Mouse (Mus musculus): ENCODE results near the gene Fam135a. TPM values are rescaled to one million over a fixed set of nuclear protein-coding genes. Genes with fewer than 3 reads are reported as not detected.

Fam135a gene
- polyA plus RNA-seq, 1 experiment from 2014 or later = 25.2 TPM

GRCm38 (mm10) chr1:24045627-24046026, 54.5 kb downstream of the Fam135a start:
- Histone ChIP-seq H3K9me3 (replicated peaks; ENCODE audit: control insufficient read depth, low read length) (no peaks in the 10 kb centered on the region), H3K4me1 (ENCODE audit: control insufficient read depth, insufficient read depth, low read length) (no peaks in the 10 kb centered on the region), H3K27ac (ENCODE audit: low read depth, low read length) (no peak overlapping the region), H3K4me2 (no peak overlapping the region), H3K4me3 (ENCODE audit: low read depth, low read length) (no peak overlapping the region), H3K27me3 (ENCODE audit: control insufficient read depth, insufficient read depth, low read length) (no peaks in the 10 kb centered on the region), H3K9ac (ENCODE audit: low read depth, low read length) (no peak overlapping the region), H3K36me3 (ENCODE audit: control insufficient read depth, insufficient read depth, low read length) (0 out of 2 replicates have a peak, but pooled peaks cover 3% of the 10 kb centered on the region)
- no peak for ATAC-seq (replicated peaks; ENCODE audit: insufficient number of reproducible peaks, low FRiP score, low TSS enrichment)
- WGBS (ENCODE audit: insufficient replicate concordance) = 69% methylated on average over 5 of the region's 5 CpGs

- ATAC-seq (replicated peaks; ENCODE audit: insufficient number of reproducible peaks, low FRiP score, low TSS enrichment) = no peak
- WGBS (ENCODE audit: insufficient replicate concordance) = 78% methylated on average over 5 of the region's 5 CpGs
- H3K27me3 ChIP-seq (ENCODE audit: control insufficient read depth, insufficient read depth, low read length) = no peaks in the 10 kb centered on the region
Observed at GRCm38 (mm10) chr1:24043007-24043406, 57.1 kb downstream of the Fam135a start.

GRCm38 (mm10) chr1:24033759-24034423, 66.2 kb downstream of the Fam135a start:
- WGBS (ENCODE audit: insufficient replicate concordance) = 58% methylated on average over 2 of the region's 2 CpGs
- Histone ChIP-seq H3K36me3 (ENCODE audit: control insufficient read depth, insufficient read depth, low read length) (no peaks in the 10 kb centered on the region), H3K9ac (ENCODE audit: low read depth, low read length) (no peak overlapping the region), H3K4me1 (ENCODE audit: control insufficient read depth, insufficient read depth, low read length) (no peaks in the 10 kb centered on the region), H3K4me3 (ENCODE audit: low read depth, low read length) (no peak overlapping the region), H3K4me2 (no peak overlapping the region), H3K27ac (ENCODE audit: low read depth, low read length) (no peak overlapping the region), H3K9me3 (replicated peaks; ENCODE audit: control insufficient read depth, low read length) (no peaks in the 10 kb centered on the region), H3K27me3 (ENCODE audit: control insufficient read depth, insufficient read depth, low read length) (no peaks in the 10 kb centered on the region)
- no peak for ATAC-seq (replicated peaks; ENCODE audit: insufficient number of reproducible peaks, low FRiP score, low TSS enrichment)

More at GRCm38 (mm10) chr1:24043007-24043406, 57.1 kb downstream of the Fam135a start:
- no peak overlapping the region for H3K9ac ChIP-seq (ENCODE audit: low read depth, low read length)
- 0 out of 2 replicates have a peak, but pooled peaks cover 1% of the 10 kb centered on the region for H3K36me3 ChIP-seq (ENCODE audit: control insufficient read depth, insufficient read depth, low read length)
- H3K27ac ChIP-seq (ENCODE audit: low read depth, low read length) = no peak overlapping the region
- no peaks in the 10 kb centered on the region for H3K9me3 ChIP-seq (replicated peaks; ENCODE audit: control insufficient read depth, low read length)
- H3K4me1 ChIP-seq (ENCODE audit: control insufficient read depth, insufficient read depth, low read length) = no peaks in the 10 kb centered on the region
- no peak overlapping the region for H3K4me3 ChIP-seq (ENCODE audit: low read depth, low read length)
- no peak overlapping the region for H3K4me2 ChIP-seq

GRCm38 (mm10) chr1:24010821-24011220, 89.3 kb downstream of the Fam135a start:
- no peak overlapping the region for H3K27ac ChIP-seq (ENCODE audit: low read depth, low read length)
- 82% methylated on average over 6 of the region's 6 CpGs for WGBS (ENCODE audit: insufficient replicate concordance)

GRCm38 (mm10) chr1:24010016-24010415, 90.1 kb downstream of the Fam135a start:
- peaks cover 4% of the 10 kb centered on the region; the same call in 1 of the 2 replicates for H3K36me3 ChIP-seq (ENCODE audit: control insufficient read depth, insufficient read depth, low read length)
- no peaks in the 10 kb centered on the region for H3K27me3 ChIP-seq (ENCODE audit: control insufficient read depth, insufficient read depth, low read length)
- no peak for ATAC-seq (replicated peaks; ENCODE audit: insufficient number of reproducible peaks, low FRiP score, low TSS enrichment)
- 83% methylated on average over 6 of the region's 6 CpGs for WGBS (ENCODE audit: insufficient replicate concordance)
- H3K4me3 ChIP-seq (ENCODE audit: low read depth, low read length) = no peak overlapping the region
- H3K27ac ChIP-seq (ENCODE audit: low read depth, low read length) = no peak overlapping the region
- H3K9ac ChIP-seq (ENCODE audit: low read depth, low read length) = no peak overlapping the region
- H3K4me2 ChIP-seq = no peak overlapping the region
- no peaks in the 10 kb centered on the region for H3K9me3 ChIP-seq (replicated peaks; ENCODE audit: control insufficient read depth, low read length)
- no peaks in the 10 kb centered on the region for H3K4me1 ChIP-seq (ENCODE audit: control insufficient read depth, insufficient read depth, low read length)

More at GRCm38 (mm10) chr1:24010821-24011220, 89.3 kb downstream of the Fam135a start:
- Histone ChIP-seq H3K9me3 (replicated peaks; ENCODE audit: control insufficient read depth, low read length) (no peaks in the 10 kb centered on the region), H3K27me3 (ENCODE audit: control insufficient read depth, insufficient read depth, low read length) (no peaks in the 10 kb centered on the region), H3K9ac (ENCODE audit: low read depth, low read length) (no peak overlapping the region), H3K4me1 (ENCODE audit: control insufficient read depth, insufficient read depth, low read length) (no peaks in the 10 kb centered on the region), H3K4me3 (ENCODE audit: low read depth, low read length) (no peak overlapping the region), H3K36me3 (ENCODE audit: control insufficient read depth, insufficient read depth, low read length) (peaks cover 4% of the 10 kb centered on the region; the same call in 1 of the 2 replicates), H3K4me2 (no peak overlapping the region)
- ATAC-seq (replicated peaks; ENCODE audit: insufficient number of reproducible peaks, low FRiP score, low TSS enrichment) = no peak

- Histone ChIP-seq H3K36me3 (ENCODE audit: control insufficient read depth, insufficient read depth, low read length) (no peaks in the 10 kb centered on the region), H3K4me1 (ENCODE audit: control insufficient read depth, insufficient read depth, low read length) (no peaks in the 10 kb centered on the region), H3K9ac (ENCODE audit: low read depth, low read length) (no peak overlapping the region), H3K27ac (ENCODE audit: low read depth, low read length) (no peak overlapping the region), H3K4me3 (ENCODE audit: low read depth, low read length) (no peak overlapping the region), H3K4me2 (no peak overlapping the region), H3K27me3 (ENCODE audit: control insufficient read depth, insufficient read depth, low read length) (no peaks in the 10 kb centered on the region), H3K9me3 (replicated peaks; ENCODE audit: control insufficient read depth, low read length) (no peaks in the 10 kb centered on the region)
- WGBS (ENCODE audit: insufficient replicate concordance) = 78% methylated on average over 8 of the region's 8 CpGs
- ATAC-seq (replicated peaks; ENCODE audit: insufficient number of reproducible peaks, low FRiP score, low TSS enrichment) = no peak
Observed at GRCm38 (mm10) chr1:24007621-24008020, 92.5 kb downstream of the Fam135a start.

GRCm38 (mm10) chr1:24005070-24005804, 94.9 kb downstream of the Fam135a start, which contains the start of gene Sdhaf4:
Gene Sdhaf4 (minus strand): TSS chr1:24005656.
- H3K4me3 ChIP-seq (ENCODE audit: low read depth, low read length) = peak within 1 kb of the TSS; percentile 55
- H3K36me3 ChIP-seq (ENCODE audit: control insufficient read depth, insufficient read depth, low read length) = peaks cover 5% of the 10 kb centered on the region; the same call in 1 of the 2 replicates
- WGBS (ENCODE audit: insufficient replicate concordance) = under 1% methylated on average over 47 of the region's 47 CpGs
- peak within 1 kb of the TSS; percentile 91 for H3K27ac ChIP-seq (ENCODE audit: low read depth, low read length)
- peak within 1 kb of the TSS; percentile 63 for H3K4me2 ChIP-seq
- peak; percentile 95 for ATAC-seq (replicated peaks; ENCODE audit: insufficient number of reproducible peaks, low FRiP score, low TSS enrichment)
- H3K9ac ChIP-seq (ENCODE audit: low read depth, low read length) = peak within 1 kb of the TSS; percentile 78
- H3K27me3 ChIP-seq (ENCODE audit: control insufficient read depth, insufficient read depth, low read length) = no peaks in the 10 kb centered on the region
- H3K9me3 ChIP-seq (replicated peaks; ENCODE audit: control insufficient read depth, low read length) = no peaks in the 10 kb centered on the region
- H3K4me1 ChIP-seq (ENCODE audit: control insufficient read depth, insufficient read depth, low read length) = no peaks in the 10 kb centered on the region

- no peak overlapping the region for H3K9ac ChIP-seq (ENCODE audit: low read depth, low read length)
- H3K4me3 ChIP-seq (ENCODE audit: low read depth, low read length) = no peak overlapping the region
- H3K4me1 ChIP-seq (ENCODE audit: control insufficient read depth, insufficient read depth, low read length) = no peaks in the 10 kb centered on the region
- H3K27me3 ChIP-seq (ENCODE audit: control insufficient read depth, insufficient read depth, low read length) = no peaks in the 10 kb centered on the region
- peaks cover 12% of the 10 kb centered on the region for H3K36me3 ChIP-seq (ENCODE audit: control insufficient read depth, insufficient read depth, low read length)
- no peak overlapping the region for H3K27ac ChIP-seq (ENCODE audit: low read depth, low read length)
- 88% methylated on average over 5 of the region's 5 CpGs for WGBS (ENCODE audit: insufficient replicate concordance)
- H3K9me3 ChIP-seq (replicated peaks; ENCODE audit: control insufficient read depth, low read length) = no peaks in the 10 kb centered on the region
- no peak overlapping the region for H3K4me2 ChIP-seq
- ATAC-seq (replicated peaks; ENCODE audit: insufficient number of reproducible peaks, low FRiP score, low TSS enrichment) = no peak
Observed at GRCm38 (mm10) chr1:23999318-23999717, 100.8 kb downstream of the Fam135a start.

Data from heart, embryonic 11.5 days (tissue).